Mouse (Mus musculus) yolk sac, embryonic 10.5 days (tissue): ENCODE measurements at regions not wholly inside any gene's neighbourhood (a gene's known extent, or its start where the extent isn't known, plus 50 kb on each side); places are given as distances from the start of the nearest gene placed in this dataset.

Source experiments
- DNase-seq: peaks from one replicate; pipeline ENCODE4 v3.0.0-alpha.2; 2017; ENCODE audit warnings: low spot score

DNA sequence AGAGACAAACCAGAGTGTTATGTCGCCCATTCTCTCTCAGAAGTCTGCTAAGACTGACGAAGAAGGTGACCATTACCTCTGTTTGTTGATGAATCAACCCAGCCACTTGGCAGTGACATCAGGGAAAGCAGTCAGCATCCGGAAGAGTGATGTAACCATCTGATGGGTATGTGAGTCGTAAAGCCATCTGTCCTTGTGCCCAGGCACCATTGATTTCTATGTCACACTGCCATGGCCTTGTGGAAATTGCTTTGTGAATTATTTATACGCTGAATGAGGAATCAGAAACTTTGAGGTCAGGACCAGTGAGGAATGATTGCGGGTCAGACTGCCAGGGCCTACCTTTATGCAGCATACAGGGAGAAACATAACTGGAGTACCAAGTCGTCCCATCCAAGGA is 256.2 kb upstream of the Htr2a start:
- no peak for DNase-seq

DNA sequence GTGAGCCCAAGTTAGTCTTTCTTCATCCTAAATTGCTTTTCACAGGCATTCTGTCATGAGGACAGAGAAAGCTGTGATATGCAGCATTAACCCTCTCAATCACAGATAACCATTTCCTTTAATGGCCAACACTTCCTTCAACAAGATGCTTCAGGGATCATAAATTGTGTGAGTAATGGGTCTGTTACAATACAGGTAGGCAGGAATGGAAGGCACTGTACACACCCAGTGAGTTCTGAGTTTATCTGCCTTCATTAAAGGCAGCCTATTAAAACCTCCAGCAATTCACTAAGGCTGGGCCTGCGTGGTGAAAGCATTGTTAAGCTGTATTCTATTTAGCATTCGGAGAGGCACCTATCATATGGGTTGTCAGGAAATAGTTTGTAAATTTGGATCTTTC is 248.2 kb upstream of the Htr2a start:
- DNase-seq, result no peak

DNA sequence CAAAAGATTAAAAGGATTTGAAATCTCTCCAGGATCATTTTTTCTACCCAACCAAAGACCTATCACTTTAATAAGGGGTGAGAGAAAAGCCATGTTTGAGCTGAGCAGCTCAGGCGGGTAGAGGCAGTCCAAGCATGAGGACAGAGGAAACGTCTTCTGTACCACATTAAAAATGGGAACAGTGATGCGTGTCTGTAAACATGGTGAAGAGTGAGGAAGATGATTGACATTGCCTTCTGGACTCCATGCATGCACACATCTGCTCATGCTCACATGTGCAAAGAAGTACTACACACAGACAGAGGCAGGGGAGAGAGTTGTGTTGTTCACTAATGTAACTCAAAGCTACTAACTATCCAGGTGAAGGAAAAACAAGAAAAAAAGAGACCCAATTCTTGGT is 243.4 kb upstream of the Htr2a start:
- DNase-seq, result no peak

- no peak for DNase-seq
These were observed 231.2 kb upstream of the Htr2a start for GRCm38 (mm10) chr14:74409441-74409840.

DNA sequence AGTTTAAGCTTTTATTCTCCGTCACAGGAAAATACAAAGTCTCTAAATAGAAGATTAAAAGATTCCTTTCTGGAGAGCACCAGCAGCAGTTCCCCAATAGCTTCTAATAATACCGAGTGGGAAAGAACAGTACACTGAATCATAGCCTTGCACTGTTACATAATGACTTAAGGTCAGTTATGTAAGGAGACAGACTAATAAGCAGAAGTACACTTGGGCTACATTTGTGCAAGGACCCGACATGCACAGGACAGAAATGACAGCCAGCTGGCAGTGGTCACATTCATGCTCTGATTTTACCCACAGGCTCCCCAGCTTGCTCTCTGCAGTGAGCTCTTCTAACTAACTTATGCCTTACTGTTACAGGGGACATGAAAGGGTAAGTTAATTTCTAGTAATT is 212.4 kb upstream of the Htr2a start:
- no peak for DNase-seq

GRCm38 (mm10) chr14:74464027-74464682 is 176.5 kb upstream of the Htr2a start:
- DNase-seq, result no peak

DNA sequence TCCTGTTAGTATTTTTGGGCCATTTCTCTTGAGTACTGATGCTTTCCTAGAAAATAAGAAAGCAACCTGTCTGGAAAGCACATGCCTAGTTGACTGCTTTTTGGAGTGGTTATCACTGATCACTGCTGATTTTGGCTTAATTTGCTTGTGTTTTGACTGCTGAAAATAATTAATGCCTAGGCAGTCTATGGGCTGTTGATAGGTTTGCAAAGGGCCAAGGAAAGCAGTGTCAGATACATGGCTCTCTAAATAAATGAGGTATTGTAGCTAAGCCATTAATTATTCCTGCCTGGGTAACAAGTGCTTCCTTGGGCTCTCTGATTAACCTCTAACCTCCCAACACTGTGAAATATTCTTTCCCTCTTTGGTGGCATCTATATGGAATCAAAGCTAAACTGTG is 145.1 kb upstream of the Htr2a start:
- DNase-seq, result no peak

GRCm38 (mm10) chr14:74511521-74511920 is 129.1 kb upstream of the Htr2a start:
- no peak for DNase-seq

DNA sequence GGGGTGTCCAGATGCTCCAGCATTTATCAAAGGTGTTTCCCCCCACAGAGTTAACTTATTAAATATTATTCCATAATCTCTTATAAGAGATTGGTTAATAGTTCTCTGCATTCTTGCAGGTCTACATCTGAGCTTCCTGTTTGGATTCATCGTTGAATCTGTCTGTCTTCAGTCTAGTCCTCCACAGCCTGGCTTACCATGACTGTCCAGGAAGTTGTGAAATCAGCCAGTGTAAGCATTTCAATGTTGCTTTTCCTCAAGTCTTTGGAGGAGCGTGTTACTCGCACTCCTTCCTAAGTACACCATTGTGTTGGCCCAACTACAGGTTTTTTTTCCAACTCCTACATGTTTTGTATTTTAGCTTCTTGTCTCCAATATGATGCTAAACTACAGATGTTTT is 124.2 kb upstream of the Htr2a start:
- DNase-seq, result no peak

- DNase-seq, result no peak
These were observed 121.1 kb upstream of the Htr2a start for GRCm38 (mm10) chr14:74519531-74519930.

GRCm38 (mm10) chr14:74521669-74522068 is 119.0 kb upstream of the Htr2a start:
- DNase-seq, result no peak

- DNase-seq, result no peak
These were observed 113.4 kb upstream of the Htr2a start for GRCm38 (mm10) chr14:74527246-74527645.

- no peak for DNase-seq
These were observed 111.2 kb upstream of the Htr2a start for GRCm38 (mm10) chr14:74529368-74529951.

- DNase-seq, result no peak
These were observed 102.5 kb upstream of the Htr2a start for GRCm38 (mm10) chr14:74538187-74538586.

DNA sequence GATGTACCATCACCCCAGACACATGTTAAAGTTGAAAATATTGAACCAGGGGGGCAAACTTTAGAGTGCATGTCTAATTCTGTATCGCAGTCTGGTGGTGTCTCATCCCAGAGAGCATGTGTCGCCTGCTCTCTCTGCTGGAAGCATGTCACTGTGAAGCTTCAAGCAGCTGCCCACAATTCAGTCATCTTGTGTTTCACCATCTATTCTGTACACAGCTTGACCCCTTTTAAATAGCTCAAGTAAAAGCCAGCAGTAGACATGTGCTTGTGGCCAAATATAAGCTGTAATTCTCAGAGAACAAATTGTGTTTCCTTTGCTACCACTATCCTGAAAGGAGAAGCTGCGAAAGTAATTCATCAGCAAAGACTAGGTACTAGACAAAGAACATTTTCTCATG is 96.6 kb upstream of the Htr2a start:
- no peak for DNase-seq

GRCm38 (mm10) chr14:74551091-74551490 is 89.5 kb upstream of the Htr2a start:
- DNase-seq, result no peak

GRCm38 (mm10) chr14:74553636-74554035 is 87.0 kb upstream of the Htr2a start:
- DNase-seq, result no peak

GRCm38 (mm10) chr14:74558359-74558758 is 82.3 kb upstream of the Htr2a start:
- no peak for DNase-seq
